Mouse (Mus musculus) MEL (cell line): ENCODE measurements at regions not wholly inside any gene's neighbourhood (a gene's known extent, or its start where the extent isn't known, plus 50 kb on each side); places are given as distances from the start of the nearest gene placed in this dataset.

Experiments
- CTCF ChIP-seq, 3 experiments: IDR thresholded peaks in 2 of 3; conservative IDR thresholded peaks in 1 of 3; 2 replicates each; pipeline ENCODE4 v1.5.1; 2011 to 2012; ENCODE audit warnings: low read length in 3 of 3, low read depth in 2 of 3, mild to moderate bottlenecking in 2 of 3, improper control_type of control experiment in 1 of 3, inconsistent platforms in 1 of 3, mixed read lengths in 1 of 3, moderate library complexity in 1 of 3; ENCODE audit not compliant: control insufficient read depth in 1 of 3, insufficient read depth in 1 of 3, poor library complexity in 1 of 3, severe bottlenecking in 1 of 3
- GABPA ChIP-seq: IDR thresholded peaks from 2 replicates; pipeline ENCODE4 v1.6.1; 2012; ENCODE audit warnings: low read depth, mild to moderate bottlenecking, inconsistent platforms, low read length, improper control_type of control experiment, moderate library complexity
- HCFC1 ChIP-seq: IDR thresholded peaks from 2 replicates; pipeline ENCODE4 v1.6.1; 2012; ENCODE audit warnings: low read depth, mild to moderate bottlenecking, inconsistent platforms, low read length, improper control_type of control experiment, moderate library complexity
- NELFE ChIP-seq: IDR thresholded peaks from 2 replicates; pipeline ENCODE4 v1.6.1; 2011; ENCODE audit warnings: low read depth, low read length, improper control_type of control experiment
- POLR2A ChIP-seq, 2 experiments: IDR thresholded peaks; 2 replicates each; pipeline ENCODE4 v1.6.1; 2011 to 2012; ENCODE audit warnings: low read length in 2 of 2, mild to moderate bottlenecking in 2 of 2, control low read depth in 1 of 2, improper control_type of control experiment in 1 of 2, low read depth in 1 of 2, moderate library complexity in 1 of 2; ENCODE audit not compliant: control insufficient read depth in 1 of 2, insufficient read depth in 1 of 2, poor library complexity in 1 of 2
- POLR2AphosphoS5 ChIP-seq: IDR thresholded peaks from 2 replicates; pipeline ENCODE4 v1.6.1; 2012; ENCODE audit warnings: low read depth, borderline replicate concordance, mild to moderate bottlenecking, inconsistent platforms, low read length, moderate library complexity, mixed read lengths
- USF2 ChIP-seq, 2 experiments: IDR thresholded peaks; 2 replicates each; pipeline ENCODE4 v1.6.1; 2011 to 2012; ENCODE audit warnings: improper control_type of control experiment in 2 of 2, low read length in 2 of 2, borderline replicate concordance in 1 of 2, inconsistent platforms in 1 of 2, low read depth in 1 of 2, mild to moderate bottlenecking in 1 of 2; ENCODE audit not compliant: insufficient read depth in 1 of 2

DNA sequence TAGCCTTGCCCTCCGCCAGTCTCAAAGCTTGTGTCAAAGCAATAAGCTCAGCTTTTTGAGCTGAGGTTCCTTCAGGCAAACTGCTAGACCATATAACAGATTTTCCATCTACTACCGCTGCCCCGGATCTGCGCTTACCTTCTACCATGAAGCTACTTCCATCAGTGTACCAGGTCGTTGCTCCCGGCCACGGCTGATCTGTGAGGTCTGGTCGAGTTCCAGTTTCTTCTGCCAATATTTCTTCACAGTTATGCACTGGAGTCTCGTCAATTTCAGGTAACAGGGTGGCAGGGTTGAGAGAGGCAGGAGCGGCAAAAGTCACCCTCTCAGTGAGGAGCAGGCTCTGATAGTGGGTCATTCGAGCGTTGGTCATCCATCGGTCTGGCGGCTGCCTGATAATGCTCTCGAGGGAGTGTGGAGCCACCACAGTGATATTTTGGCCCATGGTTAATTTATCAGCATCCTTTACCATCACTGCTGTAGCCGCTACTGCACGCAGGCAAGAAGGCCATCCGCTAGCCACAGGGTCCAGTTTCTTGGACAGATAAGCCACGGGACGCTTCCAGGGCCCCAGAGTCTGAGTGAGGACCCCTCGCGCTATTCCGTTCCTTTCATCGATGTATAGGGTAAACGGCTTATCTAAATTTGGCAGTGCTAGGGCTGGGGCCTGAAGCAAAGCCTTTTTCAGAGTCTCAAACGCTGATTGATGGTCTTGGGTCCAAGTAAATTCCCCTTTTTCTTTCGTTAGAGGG, 276.0 kb downstream of the Gm21863 start:
- TF ChIP-seq CTCF (IDR thresholded peaks at IDR 0.05 in 2 of 3, conservative IDR thresholded peaks at IDR 0.05 in 1 of 3; ENCODE audit: control insufficient read depth in 1 of 3, insufficient read depth in 1 of 3, low read depth in 2 of 3, low read length in 3 of 3, poor library complexity in 1 of 3, severe bottlenecking in 1 of 3) (no peak), NELFE (no peak), USF2 (IDR thresholded peaks at IDR 0.05; ENCODE audit: borderline replicate concordance in 1 of 2, insufficient read depth in 1 of 2, low read depth in 1 of 2, low read length in 2 of 2) (no peak), POLR2AphosphoS5 (no peak), GABPA (no peak), POLR2A (IDR thresholded peaks at IDR 0.05; ENCODE audit: control insufficient read depth in 1 of 2, insufficient read depth in 1 of 2, low read depth in 1 of 2, low read length in 2 of 2, poor library complexity in 1 of 2) (no peak), HCFC1 (no peak)
